Mouse (Mus musculus) liver, embryonic 13.5 days (tissue): Measurements from ENCODE around the gene Vdac2. TPM values are rescaled to one million over a fixed set of nuclear protein-coding genes. Genes with fewer than 3 reads are reported as not detected.

Source experiments
- ATAC-seq: fragments of 200-750 bp; cut with Nextera tagmentation; 2 replicates; pipeline ENCODE4 v1.8.0; 2017; ENCODE audit warnings: low read depth, mild to moderate bottlenecking, moderate number of reproducible peaks, moderate library complexity
- DNase-seq: peaks from one replicate; pipeline ENCODE4 v3.0.0; 2022
- H3K27ac ChIP-seq: fragments of 300-500 bp; sonication (generic); 2 replicates; pipeline ENCODE4 v1.5.1; 2015; ENCODE audit warnings: moderate library complexity, mild to moderate bottlenecking, inconsistent platforms
- H3K27me3 ChIP-seq: fragments of 300-500 bp; sonication (generic); 2 replicates; pipeline ENCODE4 v1.6.1; 2015; ENCODE audit warnings: mild to moderate bottlenecking, inconsistent platforms
- H3K36me3 ChIP-seq: fragments of 300-500 bp; sonication (generic); 2 replicates; pipeline ENCODE4 v1.6.1; 2015; ENCODE audit warnings: mild to moderate bottlenecking, inconsistent platforms
- H3K4me1 ChIP-seq: fragments of 300-500 bp; sonication (generic); replicated peaks from 2 replicates; pipeline ENCODE4 v1.6.1; 2015; ENCODE audit warnings: inconsistent platforms
- H3K4me2 ChIP-seq: fragments of 300-500 bp; sonication (generic); 2 replicates; pipeline ENCODE4 v1.6.1; 2015; ENCODE audit warnings: inconsistent platforms, mild to moderate bottlenecking, moderate library complexity
- H3K4me3 ChIP-seq: fragments of 300-500 bp; sonication (generic); replicated peaks from 2 replicates; pipeline ENCODE4 v1.5.1; 2015; ENCODE audit warnings: mild to moderate bottlenecking, inconsistent platforms
- H3K9ac ChIP-seq: fragments of 300-500 bp; sonication (generic); 2 replicates; pipeline ENCODE4 v1.6.1; 2015; ENCODE audit warnings: mild to moderate bottlenecking, inconsistent platforms
- H3K9me3 ChIP-seq: fragments of 300-500 bp; sonication (generic); replicated peaks from 2 replicates; pipeline ENCODE4 v1.6.1; 2016; ENCODE audit warnings: inconsistent platforms
- WGBS: fragments of 180-500 bp; shearing (Covaris S2); methylation state at CpG from one replicate; pipeline ENCODE4 v1.1.7; 2015; ENCODE audit not compliant: insufficient replicate concordance; 5-methylcytosine and 5-hydroxymethylcytosine counted together
- polyA plus RNA-seq: library from polyadenylated mRNA; unstranded; fragments of >200 nt; fragmentation: Nextera tagmentation; extraction: Ambion mirVana; gene quantifications from 2 replicates; pipeline ENCODE4 v1.2.1, GENCODE M21; 2015

Vdac2 gene
- 173 and 189 TPM in 2 replicates for polyA plus RNA-seq

GRCm38 (mm10) chr14:21824938-21825337 is at the start of gene Vdac2:
Vdac2 (plus strand) TSS chr14:21825238.
- Histone ChIP-seq H3K27ac (peak within 1 kb of the TSS; percentile 98), H3K27me3 (no peaks in the 10 kb centered on the region), H3K4me3 (no peak within 1 kb of the TSS), H3K4me2 (no peak within 1 kb of the TSS), H3K36me3 (no peaks in the 10 kb centered on the region), H3K9me3 (no peaks in the 10 kb centered on the region), H3K4me1 (peaks cover 89% of the 10 kb centered on the region), H3K9ac (no peak within 1 kb of the TSS)
- 85% methylated on average over 2 of the region's 2 CpGs for WGBS
- ATAC-seq (no peak), DNase-seq (no peak)

GRCm38 (mm10) chr14:21776201-21776600 is 48.8 kb upstream of the Vdac2 start:
- ATAC-seq: no peak
- WGBS: 85% methylated on average over 4 of the region's 4 CpGs
- H3K36me3 ChIP-seq: peaks cover 37% of the 10 kb centered on the region
- peaks cover 3% of the 10 kb centered on the region for H3K4me1 ChIP-seq
- H3K4me3 ChIP-seq: no peak overlapping the region
- H3K9ac ChIP-seq: no peak overlapping the region
- no peak overlapping the region for H3K27ac ChIP-seq
- no peak for DNase-seq
- H3K9me3 ChIP-seq: no peaks in the 10 kb centered on the region
- H3K27me3 ChIP-seq: no peaks in the 10 kb centered on the region
- H3K4me2 ChIP-seq: no peak overlapping the region

GRCm38 (mm10) chr14:21786500-21786899 is 38.5 kb upstream of the Vdac2 start:
- no peak overlapping the region for H3K4me2 ChIP-seq
- no peaks in the 10 kb centered on the region for H3K9me3 ChIP-seq
- H3K4me1 ChIP-seq: peaks cover 7% of the 10 kb centered on the region
- H3K27me3 ChIP-seq: no peaks in the 10 kb centered on the region
- DNase-seq (no peak), ATAC-seq (no peak)
- no peak overlapping the region for H3K9ac ChIP-seq
- WGBS: 78% methylated on average over 4 of the region's 4 CpGs
- no peak overlapping the region for H3K27ac ChIP-seq
- H3K4me3 ChIP-seq: no peak overlapping the region
- H3K36me3 ChIP-seq: peaks cover 26% of the 10 kb centered on the region; the same call in 1 of the 2 replicates

- H3K9ac ChIP-seq: no peak overlapping the region
- H3K27me3 ChIP-seq: no peaks in the 10 kb centered on the region
- no peak overlapping the region for H3K27ac ChIP-seq
- no peak overlapping the region for H3K4me2 ChIP-seq
- ATAC-seq (no peak), DNase-seq (no peak)
- peaks cover 9% of the 10 kb centered on the region for H3K4me1 ChIP-seq
- 72% methylated on average over 3 of the region's 3 CpGs for WGBS
- H3K36me3 ChIP-seq: peaks cover 29% of the 10 kb centered on the region; the same call in 1 of the 2 replicates
- no peaks in the 10 kb centered on the region for H3K9me3 ChIP-seq
- H3K4me3 ChIP-seq: no peak overlapping the region
Observed at GRCm38 (mm10) chr14:21787374-21787773, 37.7 kb upstream of the Vdac2 start.

GRCm38 (mm10) chr14:21788121-21788520 is 36.9 kb upstream of the Vdac2 start:
- DNase-seq: no peak
- Histone ChIP-seq H3K36me3 (peaks cover 35% of the 10 kb centered on the region), H3K27ac (no peak overlapping the region)

GRCm38 (mm10) chr14:21790585-21791251 is 34.3 kb upstream of the Vdac2 start:
- Histone ChIP-seq H3K27ac (0 out of 2 replicates have a peak overlapping the region, but pooled peaks have one; percentile 39), H3K4me3 (no peak overlapping the region)

More at GRCm38 (mm10) chr14:21788121-21788520, 36.9 kb upstream of the Vdac2 start:
- 83% methylated on average over 5 of the region's 5 CpGs for WGBS
- Histone ChIP-seq H3K27me3 (no peaks in the 10 kb centered on the region), H3K4me1 (peaks cover 9% of the 10 kb centered on the region), H3K4me3 (no peak overlapping the region), H3K9me3 (no peaks in the 10 kb centered on the region), H3K9ac (no peak overlapping the region), H3K4me2 (no peak overlapping the region)
- ATAC-seq: no peak

GRCm38 (mm10) chr14:21791722-21792121 is 33.3 kb upstream of the Vdac2 start:
- no peaks in the 10 kb centered on the region for H3K27me3 ChIP-seq
- H3K4me1 ChIP-seq: peaks cover 9% of the 10 kb centered on the region
- H3K4me2 ChIP-seq: no peak overlapping the region
- no peak overlapping the region for H3K9ac ChIP-seq
- peaks cover 42% of the 10 kb centered on the region for H3K36me3 ChIP-seq
- no peak for ATAC-seq
- no peaks in the 10 kb centered on the region for H3K9me3 ChIP-seq
- DNase-seq: no peak
- WGBS: 61% methylated on average over 4 of the region's 4 CpGs
- H3K27ac ChIP-seq: no peak overlapping the region
- H3K4me3 ChIP-seq: no peak overlapping the region

More at GRCm38 (mm10) chr14:21790585-21791251, 34.3 kb upstream of the Vdac2 start:
- H3K9me3 ChIP-seq: no peaks in the 10 kb centered on the region
- peaks cover 9% of the 10 kb centered on the region for H3K4me1 ChIP-seq
- H3K27me3 ChIP-seq: no peaks in the 10 kb centered on the region
- no peak for ATAC-seq
- no peak for DNase-seq
- 75% methylated on average over 9 of the region's 9 CpGs for WGBS
- no peak overlapping the region for H3K9ac ChIP-seq
- peaks cover 46% of the 10 kb centered on the region for H3K36me3 ChIP-seq
- H3K4me2 ChIP-seq: no peak overlapping the region

GRCm38 (mm10) chr14:21792250-21792649 is 32.8 kb upstream of the Vdac2 start:
- no peak for ATAC-seq
- 83% methylated on average over 6 of the region's 6 CpGs for WGBS
- no peaks in the 10 kb centered on the region for H3K27me3 ChIP-seq

GRCm38 (mm10) chr14:21800641-21801040 is 24.4 kb upstream of the Vdac2 start:
- no peak for ATAC-seq
- Histone ChIP-seq H3K4me1 (peaks cover 5% of the 10 kb centered on the region; the same call in 1 of the 2 replicates), H3K36me3 (peaks cover under 1% of the 10 kb centered on the region; the same call in 1 of the 2 replicates), H3K4me2 (no peak overlapping the region), H3K4me3 (no peak overlapping the region), H3K27me3 (no peaks in the 10 kb centered on the region), H3K9ac (no peak overlapping the region), H3K27ac (no peak overlapping the region), H3K9me3 (no peaks in the 10 kb centered on the region)
- no peak for DNase-seq
- WGBS: 88% methylated on average over 4 of the region's 4 CpGs

More at GRCm38 (mm10) chr14:21792250-21792649, 32.8 kb upstream of the Vdac2 start:
- H3K9ac ChIP-seq: no peak overlapping the region
- H3K4me1 ChIP-seq: peaks cover 9% of the 10 kb centered on the region
- DNase-seq: no peak
- no peaks in the 10 kb centered on the region for H3K9me3 ChIP-seq
- H3K4me2 ChIP-seq: no peak overlapping the region
- H3K36me3 ChIP-seq: peaks cover 41% of the 10 kb centered on the region
- no peak overlapping the region for H3K4me3 ChIP-seq
- no peak overlapping the region for H3K27ac ChIP-seq

GRCm38 (mm10) chr14:21801624-21802023 is 23.4 kb upstream of the Vdac2 start:
- Histone ChIP-seq H3K4me3 (no peak overlapping the region), H3K9ac (no peak overlapping the region), H3K36me3 (no peaks in the 10 kb centered on the region; the same call in 1 of the 2 replicates), H3K9me3 (no peaks in the 10 kb centered on the region), H3K27ac (no peak overlapping the region), H3K4me2 (no peak overlapping the region), H3K4me1 (peaks cover 13% of the 10 kb centered on the region), H3K27me3 (no peaks in the 10 kb centered on the region)
- 78% methylated on average over 7 of the region's 7 CpGs for WGBS
- ATAC-seq: no peak
- no peak for DNase-seq

- Histone ChIP-seq H3K4me1 (peaks cover 23% of the 10 kb centered on the region), H3K27me3 (no peaks in the 10 kb centered on the region), H3K4me2 (no peak overlapping the region), H3K9ac (no peak overlapping the region), H3K36me3 (no peaks in the 10 kb centered on the region; the same call in 1 of the 2 replicates), H3K4me3 (no peak overlapping the region), H3K27ac (no peak overlapping the region), H3K9me3 (no peaks in the 10 kb centered on the region)
- ATAC-seq: no peak
- 81% methylated on average over 6 of the region's 6 CpGs for WGBS
- no peak for DNase-seq
Observed at GRCm38 (mm10) chr14:21802543-21803206, 22.4 kb upstream of the Vdac2 start.
